Mouse (Mus musculus): ENCODE measurements around the gene Usp21. TPM values are rescaled to one million over a fixed set of nuclear protein-coding genes. Genes with fewer than 3 reads are reported as not detected.

Gene Usp21
- polyA plus RNA-seq, 1 experiment: 47.8 TPM

- no peak overlapping the region for H3K4me3 ChIP-seq (ENCODE audit: insufficient read depth, low read depth, low read length)
- TF ChIP-seq POLR2A (IDR thresholded peaks at IDR 0.05; ENCODE audit: low read depth, low read length) (no peak), CTCF (conservative IDR thresholded peaks at IDR 0.05; ENCODE audit: insufficient read depth, insufficient read length, low read depth, low read length) (no peak)
- H3K4me1 ChIP-seq (ENCODE audit: control insufficient read depth, insufficient read depth, low read length): peaks cover 8% of the 10 kb centered on the region; the same call in 1 of the 2 replicates
- H3K27me3 ChIP-seq (replicated peaks; ENCODE audit: control insufficient read depth, insufficient read depth, low read length): no peaks in the 10 kb centered on the region
- 82% methylated on average over 12 of the region's 12 CpGs for WGBS
- DNase-seq: no peak
- peaks cover 11% of the 10 kb centered on the region for H3K36me3 ChIP-seq (ENCODE audit: control insufficient read depth, insufficient read depth, low read length)
- H3K27ac ChIP-seq (ENCODE audit: insufficient read depth, low read depth, low read length): peak overlapping the region; percentile 2; the same call in 1 of the 2 replicates
Observed at GRCm38 (mm10) chr1:171232800-171233730, 54.7 kb downstream of the Usp21 start.

- Histone ChIP-seq H3K4me1 (ENCODE audit: control insufficient read depth, insufficient read depth, low read length) (peaks cover 8% of the 10 kb centered on the region; the same call in 1 of the 2 replicates), H3K27ac (ENCODE audit: insufficient read depth, low read depth, low read length) (peak overlapping the region; percentile 56; the same call in 1 of the 2 replicates), H3K27me3 (replicated peaks; ENCODE audit: control insufficient read depth, insufficient read depth, low read length) (no peaks in the 10 kb centered on the region), H3K36me3 (ENCODE audit: control insufficient read depth, insufficient read depth, low read length) (peaks cover 9% of the 10 kb centered on the region), H3K4me3 (ENCODE audit: insufficient read depth, low read depth, low read length) (no peak overlapping the region)
- no peak for DNase-seq
- TF ChIP-seq POLR2A (IDR thresholded peaks at IDR 0.05; ENCODE audit: low read depth, low read length) (no peak), CTCF (conservative IDR thresholded peaks at IDR 0.05; ENCODE audit: insufficient read depth, insufficient read length, low read depth, low read length) (no peak)
- 69% methylated on average over 5 of the region's 5 CpGs for WGBS
Observed at GRCm38 (mm10) chr1:171232348-171232747, 55.4 kb downstream of the Usp21 start.

Other genes with a start within 250 kb of the Usp21 start
- 4.8 and 6.4 TPM in 2 replicates for gene Fcgr3, start 223.1 kb downstream of the Usp21 start, polyA plus RNA-seq (2012; rRNA removed)
- gene Cfap126, start 174.1 kb downstream of the Usp21 start, polyA plus RNA-seq (2012; rRNA removed): 15.6 and 16.7 TPM in 2 replicates
- 814 and 951 TPM in 2 replicates for gene Sdhc, start 137.4 kb downstream of the Usp21 start, polyA plus RNA-seq (2012; rRNA removed)
- 3.5 and 7.7 TPM in 2 replicates for gene Mpz, start 137.3 kb downstream of the Usp21 start, polyA plus RNA-seq (2012; rRNA removed)
- gene Pcp4l1, start 91.7 kb downstream of the Usp21 start, polyA plus RNA-seq (2012; rRNA removed): 11.2 and 12.8 TPM in 2 replicates
- 0.48 and 0.67 TPM in 2 replicates for gene Nr1i3, start 74.0 kb downstream of the Usp21 start, polyA plus RNA-seq (2012; rRNA removed)
- gene Tomm40l, start 65.5 kb downstream of the Usp21 start, polyA plus RNA-seq (2012; rRNA removed): 46.4 and 51.8 TPM in 2 replicates
- gene Apoa2, start 62.9 kb downstream of the Usp21 start, polyA plus RNA-seq (2012; rRNA removed): 19.8 and 20.8 TPM in 2 replicates
- gene Fcer1g, start 53.6 kb downstream of the Usp21 start, polyA plus RNA-seq (2012; rRNA removed): 35.8 and 46.8 TPM in 2 replicates
- 1.2 and 1.5 TPM in 2 replicates for gene Adamts4, start 37.6 kb downstream of the Usp21 start, polyA plus RNA-seq (2012; rRNA removed)
- gene Ndufs2, start 36.6 kb downstream of the Usp21 start, polyA plus RNA-seq (2012; rRNA removed): 374 and 559 TPM in 2 replicates
- gene B4galt3, start 17.7 kb downstream of the Usp21 start, polyA plus RNA-seq (2012; rRNA removed): 58.9 and 67.7 TPM in 2 replicates
- gene Ppox, start 6.8 kb downstream of the Usp21 start, polyA plus RNA-seq (2012; rRNA removed): 51.5 and 63.2 TPM in 2 replicates
- 43.1 and 59.5 TPM in 2 replicates for gene Ufc1, start 7.0 kb upstream of the Usp21 start, polyA plus RNA-seq (2012; rRNA removed)
- 46.7 and 48.6 TPM in 2 replicates for gene Dedd, start 41.2 kb upstream of the Usp21 start, polyA plus RNA-seq (2012; rRNA removed)
- gene Nit1, start 57.7 kb upstream of the Usp21 start, polyA plus RNA-seq (2012; rRNA removed): 207 and 209 TPM in 2 replicates
- 17.1 and 37.0 TPM in 2 replicates for gene Pfdn2, start 57.7 kb upstream of the Usp21 start, polyA plus RNA-seq (2012; rRNA removed)
- gene Klhdc9, start 72.8 kb upstream of the Usp21 start, polyA plus RNA-seq (2012; rRNA removed): 6.9 and 7.1 TPM in 2 replicates
- 2.3 TPM in 2 replicates for gene Nectin4, start 82.1 kb upstream of the Usp21 start, polyA plus RNA-seq (2012; rRNA removed)
- gene Arhgap30, start 101.0 kb upstream of the Usp21 start, polyA plus RNA-seq (2012; rRNA removed): 1.6 and 4.8 TPM in 2 replicates
- 56.8 and 59.0 TPM in 2 replicates for gene Usf1, start 123.3 kb upstream of the Usp21 start, polyA plus RNA-seq (2012; rRNA removed)
- gene Tstd1, start 130.9 kb upstream of the Usp21 start, polyA plus RNA-seq (2012; rRNA removed): 77.3 and 79.7 TPM in 2 replicates
- 88.7 and 106 TPM in 2 replicates for gene F11r, start 149.5 kb upstream of the Usp21 start, polyA plus RNA-seq (2012; rRNA removed)
- gene Alyref2, start 215.5 kb upstream of the Usp21 start, polyA plus RNA-seq (2012; rRNA removed): 3.2 and 3.3 TPM in 2 replicates
- not detected in 2 replicates for gene Itln1, start 247.3 kb upstream of the Usp21 start, polyA plus RNA-seq (2012; rRNA removed)

Data from kidney, adult 2 months (tissue).